Mouse (Mus musculus): ENCODE measurements around the gene Tfcp2. TPM values are rescaled to one million over a fixed set of nuclear protein-coding genes. Genes with fewer than 3 reads are reported as not detected.
"Not testable (repeated sequence)": the region's sequence is repeated elsewhere in the genome, so short reads cannot be mapped to it uniquely, and the experiment has no call there.

Tfcp2 gene
- polyA plus RNA-seq, 1 experiment = 2.1 TPM

GRCm38 (mm10) chr15:100510072-100510471, 41.7 kb downstream of the Tfcp2 start:
- no peaks in the 10 kb centered on the region for H3K27me3 ChIP-seq (ENCODE audit: control insufficient read depth, insufficient read depth, low read length)
- no peaks in the 10 kb centered on the region for H3K4me1 ChIP-seq (ENCODE audit: control insufficient read depth, insufficient read depth, insufficient read length, low read length)
- H3K4me3 ChIP-seq (ENCODE audit: low read depth, low read length) = no peak overlapping the region
- WGBS = 95% methylated on average over 11 of the region's 11 CpGs
- H3K27ac ChIP-seq (ENCODE audit: insufficient read depth, low read depth, low read length) = no peak overlapping the region
- TF ChIP-seq POLR2A (IDR thresholded peaks at IDR 0.05; ENCODE audit: low read depth, low read length) (no peak), CTCF (IDR thresholded peaks at IDR 0.05; ENCODE audit: extremely low read depth, insufficient read length, insufficient replicate concordance, low read depth, low read length) (no peak)
- peaks cover 18% of the 10 kb centered on the region for H3K36me3 ChIP-seq (ENCODE audit: control insufficient read depth, insufficient read depth, low read length)

- Histone ChIP-seq H3K4me3 (ENCODE audit: low read depth, low read length) (peak overlapping the region; percentile 22), H3K27me3 (ENCODE audit: control insufficient read depth, insufficient read depth, low read length) (no peaks in the 10 kb centered on the region), H3K4me1 (ENCODE audit: control insufficient read depth, insufficient read depth, insufficient read length, low read length) (no peaks in the 10 kb centered on the region), H3K36me3 (ENCODE audit: control insufficient read depth, insufficient read depth, low read length) (peaks cover 22% of the 10 kb centered on the region), H3K27ac (ENCODE audit: insufficient read depth, low read depth, low read length) (no peak overlapping the region)
- TF ChIP-seq CTCF (IDR thresholded peaks at IDR 0.05; ENCODE audit: extremely low read depth, insufficient read length, insufficient replicate concordance, low read depth, low read length) (no peak), POLR2A (IDR thresholded peaks at IDR 0.05; ENCODE audit: low read depth, low read length) (no peak)
- 90% methylated on average over 13 of the region's 13 CpGs for WGBS
These were observed 43.2 kb downstream of the Tfcp2 start for GRCm38 (mm10) chr15:100508454-100509167.

GRCm38 (mm10) chr15:100499506-100499905, 52.3 kb downstream of the Tfcp2 start:
- H3K4me3 ChIP-seq (ENCODE audit: low read depth, low read length); H3K27me3 ChIP-seq (ENCODE audit: control insufficient read depth, insufficient read depth, low read length); H3K4me1 ChIP-seq (ENCODE audit: control insufficient read depth, insufficient read depth, insufficient read length, low read length); H3K27ac ChIP-seq (ENCODE audit: insufficient read depth, low read depth, low read length); H3K36me3 ChIP-seq (ENCODE audit: control insufficient read depth, insufficient read depth, low read length): not testable (repeated sequence)
- WGBS = 70% methylated on average over 8 of the region's 8 CpGs

- H3K27me3 ChIP-seq (ENCODE audit: control insufficient read depth, insufficient read depth, low read length) = no peaks in the 10 kb centered on the region
- H3K27ac ChIP-seq (ENCODE audit: insufficient read depth, low read depth, low read length) = no peak within 1 kb of the TSS
- peak; percentile 98 for TF ChIP-seq POLR2A (IDR thresholded peaks at IDR 0.05; ENCODE audit: low read depth, low read length)
- TF ChIP-seq CTCF (IDR thresholded peaks at IDR 0.05; ENCODE audit: extremely low read depth, insufficient read length, insufficient replicate concordance, low read depth, low read length) = no peak
- H3K4me1 ChIP-seq (ENCODE audit: control insufficient read depth, insufficient read depth, insufficient read length, low read length) = peaks cover 8% of the 10 kb centered on the region; the same call in 1 of the 2 replicates
- no peaks in the 10 kb centered on the region for H3K36me3 ChIP-seq (ENCODE audit: control insufficient read depth, insufficient read depth, low read length)
- peak within 1 kb of the TSS; percentile 96 for H3K4me3 ChIP-seq (ENCODE audit: low read depth, low read length)
- under 1% methylated on average over 40 of the region's 40 CpGs for WGBS
These were observed 56.7 kb downstream of the Tfcp2 start, which contains the start of gene Csrnp2 for GRCm38 (mm10) chr15:100495102-100495501. Gene Csrnp2, minus strand, starts transcription at chr15:100495488.

GRCm38 (mm10) chr15:100494647-100495046, 57.2 kb downstream of the Tfcp2 start:
- peak overlapping the region; percentile 96 for H3K4me3 ChIP-seq (ENCODE audit: low read depth, low read length)
- no peaks in the 10 kb centered on the region for H3K36me3 ChIP-seq (ENCODE audit: control insufficient read depth, insufficient read depth, low read length)
- H3K27ac ChIP-seq (ENCODE audit: insufficient read depth, low read depth, low read length) = no peak overlapping the region
- H3K27me3 ChIP-seq (ENCODE audit: control insufficient read depth, insufficient read depth, low read length) = no peaks in the 10 kb centered on the region
- peaks cover 8% of the 10 kb centered on the region; the same call in 1 of the 2 replicates for H3K4me1 ChIP-seq (ENCODE audit: control insufficient read depth, insufficient read depth, insufficient read length, low read length)
- TF ChIP-seq POLR2A (IDR thresholded peaks at IDR 0.05; ENCODE audit: low read depth, low read length) (no peak), CTCF (IDR thresholded peaks at IDR 0.05; ENCODE audit: extremely low read depth, insufficient read length, insufficient replicate concordance, low read depth, low read length) (no peak)
- whole genome bisulfite sequencing = under 1% methylated on average over 26 of the region's 29 CpGs

GRCm38 (mm10) chr15:100491966-100492365, 59.8 kb downstream of the Tfcp2 start:
- 44% methylated on average over 9 of the region's 9 CpGs for WGBS
- Histone ChIP-seq H3K4me3 (ENCODE audit: low read depth, low read length) (no peak overlapping the region), H3K36me3 (ENCODE audit: control insufficient read depth, insufficient read depth, low read length) (no peaks in the 10 kb centered on the region), H3K27ac (ENCODE audit: insufficient read depth, low read depth, low read length) (no peak overlapping the region), H3K4me1 (ENCODE audit: control insufficient read depth, insufficient read depth, insufficient read length, low read length) (peaks cover 8% of the 10 kb centered on the region; the same call in 1 of the 2 replicates), H3K27me3 (ENCODE audit: control insufficient read depth, insufficient read depth, low read length) (no peaks in the 10 kb centered on the region)
- TF ChIP-seq POLR2A (IDR thresholded peaks at IDR 0.05; ENCODE audit: low read depth, low read length) (no peak), CTCF (IDR thresholded peaks at IDR 0.05; ENCODE audit: extremely low read depth, insufficient read length, insufficient replicate concordance, low read depth, low read length) (no peak)

- no peaks in the 10 kb centered on the region for H3K27me3 ChIP-seq (ENCODE audit: control insufficient read depth, insufficient read depth, low read length)
- WGBS = 92% methylated on average over 15 of the region's 15 CpGs
- H3K4me1 ChIP-seq (ENCODE audit: control insufficient read depth, insufficient read depth, insufficient read length, low read length) = peaks cover 1% of the 10 kb centered on the region; the same call in 1 of the 2 replicates
- no peak for TF ChIP-seq CTCF (IDR thresholded peaks at IDR 0.05; ENCODE audit: extremely low read depth, insufficient read length, insufficient replicate concordance, low read depth, low read length)
- TF ChIP-seq POLR2A (IDR thresholded peaks at IDR 0.05; ENCODE audit: low read depth, low read length) = no peak
- no peak overlapping the region for H3K27ac ChIP-seq (ENCODE audit: insufficient read depth, low read depth, low read length)
- no peak overlapping the region for H3K4me3 ChIP-seq (ENCODE audit: low read depth, low read length)
- H3K36me3 ChIP-seq (ENCODE audit: control insufficient read depth, insufficient read depth, low read length) = no peaks in the 10 kb centered on the region; the same call in 1 of the 2 replicates
These were observed 62.5 kb downstream of the Tfcp2 start for GRCm38 (mm10) chr15:100489263-100489662.

GRCm38 (mm10) chr15:100488297-100488696, 63.5 kb downstream of the Tfcp2 start:
- not testable (repeated sequence) for H3K27me3 ChIP-seq (ENCODE audit: control insufficient read depth, insufficient read depth, low read length); H3K4me3 ChIP-seq (ENCODE audit: low read depth, low read length)
- 74% methylated on average over 1 of the region's 1 CpGs for WGBS

More at GRCm38 (mm10) chr15:100488297-100488696, 63.5 kb downstream of the Tfcp2 start:
- not testable (repeated sequence) for H3K4me1 ChIP-seq (ENCODE audit: control insufficient read depth, insufficient read depth, insufficient read length, low read length); H3K36me3 ChIP-seq (ENCODE audit: control insufficient read depth, insufficient read depth, low read length); H3K27ac ChIP-seq (ENCODE audit: insufficient read depth, low read depth, low read length)

All from small intestine, adult 2 months (tissue).